Mouse (Mus musculus): ENCODE measurements around the gene Btrc. TPM values are rescaled to one million over a fixed set of nuclear protein-coding genes. Genes with fewer than 3 reads are reported as not detected.
"Not testable (repeated sequence)": the region's sequence is repeated elsewhere in the genome, so short reads cannot be mapped to it uniquely, and the experiment has no call there.

Btrc gene
- polyA plus RNA-seq, 1 experiment from 2014 or later = 54.9 TPM

GRCm38 (mm10) chr19:45535929-45536328, 172.4 kb downstream of the Btrc start:
- H3K36me3 ChIP-seq (ENCODE audit: control insufficient read depth, insufficient read depth, low read length) = no peaks in the 10 kb centered on the region
- H3K4me3 ChIP-seq (ENCODE audit: low read length) = no peak overlapping the region
- ATAC-seq (ENCODE audit: low FRiP score, low TSS enrichment) = no peak
- no peak overlapping the region for H3K27ac ChIP-seq (ENCODE audit: low read depth, low read length)
- no peak overlapping the region for H3K9ac ChIP-seq (ENCODE audit: low read depth, low read length)
- no peaks in the 10 kb centered on the region for H3K9me3 ChIP-seq (ENCODE audit: control insufficient read depth, low read length)
- H3K4me2 ChIP-seq (replicated peaks; ENCODE audit: low read depth, low read length) = no peak overlapping the region
- peaks cover 3% of the 10 kb centered on the region; the same call in 1 of the 2 replicates for H3K4me1 ChIP-seq (ENCODE audit: control insufficient read depth, insufficient read depth, low read length)
- 32% methylated on average over 6 of the region's 6 CpGs for WGBS
- H3K27me3 ChIP-seq (ENCODE audit: control insufficient read depth, insufficient read depth, low read length) = peaks cover 12% of the 10 kb centered on the region; the same call in 1 of the 2 replicates

- 57% methylated on average over 1 of the region's 1 CpGs for WGBS
- no peaks in the 10 kb centered on the region for H3K9me3 ChIP-seq (ENCODE audit: control insufficient read depth, low read length)
- H3K4me2 ChIP-seq (replicated peaks; ENCODE audit: low read depth, low read length) = no peak overlapping the region
- H3K9ac ChIP-seq (ENCODE audit: low read depth, low read length) = no peak overlapping the region
- no peak for ATAC-seq (ENCODE audit: low FRiP score, low TSS enrichment)
- peaks cover 25% of the 10 kb centered on the region for H3K27me3 ChIP-seq (ENCODE audit: control insufficient read depth, insufficient read depth, low read length)
- H3K36me3 ChIP-seq (ENCODE audit: control insufficient read depth, insufficient read depth, low read length) = no peaks in the 10 kb centered on the region
- H3K27ac ChIP-seq (ENCODE audit: low read depth, low read length) = no peak overlapping the region
- peaks cover 7% of the 10 kb centered on the region; the same call in 1 of the 2 replicates for H3K4me1 ChIP-seq (ENCODE audit: control insufficient read depth, insufficient read depth, low read length)
- no peak overlapping the region for H3K4me3 ChIP-seq (ENCODE audit: low read length)
These were observed 174.0 kb downstream of the Btrc start for GRCm38 (mm10) chr19:45537505-45537904.

GRCm38 (mm10) chr19:45540657-45541408, 177.3 kb downstream of the Btrc start:
- Histone ChIP-seq H3K27ac (ENCODE audit: low read depth, low read length) (no peak overlapping the region), H3K27me3 (ENCODE audit: control insufficient read depth, insufficient read depth, low read length) (peaks cover 42% of the 10 kb centered on the region), H3K9me3 (ENCODE audit: control insufficient read depth, low read length) (no peaks in the 10 kb centered on the region), H3K36me3 (ENCODE audit: control insufficient read depth, insufficient read depth, low read length) (no peaks in the 10 kb centered on the region), H3K4me1 (ENCODE audit: control insufficient read depth, insufficient read depth, low read length) (peaks cover 9% of the 10 kb centered on the region; the same call in 1 of the 2 replicates), H3K4me3 (ENCODE audit: low read length) (peak overlapping the region; percentile 38), H3K9ac (ENCODE audit: low read depth, low read length) (peak overlapping the region; percentile 53; the same call in 1 of the 2 replicates), H3K4me2 (replicated peaks; ENCODE audit: low read depth, low read length) (peak overlapping the region; percentile 79)
- 37% methylated on average over 8 of the region's 8 CpGs for WGBS
- ATAC-seq (ENCODE audit: low FRiP score, low TSS enrichment) = no peak

- ATAC-seq (ENCODE audit: low FRiP score, low TSS enrichment) = peak; percentile 56
- Histone ChIP-seq H3K4me3 (ENCODE audit: low read length) (peak overlapping the region; percentile 38), H3K27me3 (ENCODE audit: control insufficient read depth, insufficient read depth, low read length) (peaks cover 42% of the 10 kb centered on the region)
These were observed 178.0 kb downstream of the Btrc start for GRCm38 (mm10) chr19:45541409-45542041.

GRCm38 (mm10) chr19:45542061-45542460, 178.5 kb downstream of the Btrc start:
- Histone ChIP-seq H3K9me3 (ENCODE audit: control insufficient read depth, low read length) (no peaks in the 10 kb centered on the region), H3K36me3 (ENCODE audit: control insufficient read depth, insufficient read depth, low read length) (no peaks in the 10 kb centered on the region), H3K27ac (ENCODE audit: low read depth, low read length) (no peak overlapping the region), H3K27me3 (ENCODE audit: control insufficient read depth, insufficient read depth, low read length) (peaks cover 43% of the 10 kb centered on the region), H3K9ac (ENCODE audit: low read depth, low read length) (peak overlapping the region; percentile 53; the same call in 1 of the 2 replicates), H3K4me1 (ENCODE audit: control insufficient read depth, insufficient read depth, low read length) (peaks cover 9% of the 10 kb centered on the region; the same call in 1 of the 2 replicates), H3K4me3 (ENCODE audit: low read length) (peak overlapping the region; percentile 38), H3K4me2 (replicated peaks; ENCODE audit: low read depth, low read length) (peak overlapping the region; percentile 79)
- 24% methylated on average over 3 of the region's 3 CpGs for WGBS
- no peak for ATAC-seq (ENCODE audit: low FRiP score, low TSS enrichment)

More at GRCm38 (mm10) chr19:45541409-45542041, 178.0 kb downstream of the Btrc start:
- Histone ChIP-seq H3K9me3 (ENCODE audit: control insufficient read depth, low read length) (no peaks in the 10 kb centered on the region), H3K27ac (ENCODE audit: low read depth, low read length) (no peak overlapping the region), H3K9ac (ENCODE audit: low read depth, low read length) (peak overlapping the region; percentile 53), H3K36me3 (ENCODE audit: control insufficient read depth, insufficient read depth, low read length) (no peaks in the 10 kb centered on the region), H3K4me1 (ENCODE audit: control insufficient read depth, insufficient read depth, low read length) (peaks cover 9% of the 10 kb centered on the region; the same call in 1 of the 2 replicates), H3K4me2 (replicated peaks; ENCODE audit: low read depth, low read length) (peak overlapping the region; percentile 79)
- whole genome bisulfite sequencing = 0% methylated on average over 26 of the region's 58 CpGs

- H3K27me3 ChIP-seq (ENCODE audit: control insufficient read depth, insufficient read depth, low read length) = peaks cover 44% of the 10 kb centered on the region
- H3K36me3 ChIP-seq (ENCODE audit: control insufficient read depth, insufficient read depth, low read length) = no peaks in the 10 kb centered on the region
- ATAC-seq (ENCODE audit: low FRiP score, low TSS enrichment) = peak; percentile 25; the same call in 1 of the 2 replicates
- H3K27ac ChIP-seq (ENCODE audit: low read depth, low read length) = no peak overlapping the region
- peaks cover 15% of the 10 kb centered on the region; the same call in 1 of the 2 replicates for H3K4me1 ChIP-seq (ENCODE audit: control insufficient read depth, insufficient read depth, low read length)
- no peaks in the 10 kb centered on the region for H3K9me3 ChIP-seq (ENCODE audit: control insufficient read depth, low read length)
- under 1% methylated on average over 22 of the region's 26 CpGs for WGBS
- H3K4me3 ChIP-seq (ENCODE audit: low read length) = peak overlapping the region; percentile 33
- peak overlapping the region; percentile 69 for H3K4me2 ChIP-seq (replicated peaks; ENCODE audit: low read depth, low read length)
- no peak overlapping the region for H3K9ac ChIP-seq (ENCODE audit: low read depth, low read length)
These were observed 180.8 kb downstream of the Btrc start for GRCm38 (mm10) chr19:45544152-45544924.

- under 1% methylated on average over 30 of the region's 30 CpGs for WGBS
- H3K36me3 ChIP-seq (ENCODE audit: control insufficient read depth, insufficient read depth, low read length) = no peaks in the 10 kb centered on the region
- no peak overlapping the region for H3K27ac ChIP-seq (ENCODE audit: low read depth, low read length)
- H3K27me3 ChIP-seq (ENCODE audit: control insufficient read depth, insufficient read depth, low read length) = peaks cover 42% of the 10 kb centered on the region
- no peaks in the 10 kb centered on the region for H3K9me3 ChIP-seq (ENCODE audit: control insufficient read depth, low read length)
- H3K4me1 ChIP-seq (ENCODE audit: control insufficient read depth, insufficient read depth, low read length) = peaks cover 15% of the 10 kb centered on the region; the same call in 1 of the 2 replicates
- peak overlapping the region; percentile 33 for H3K4me3 ChIP-seq (ENCODE audit: low read length)
- H3K9ac ChIP-seq (ENCODE audit: low read depth, low read length) = no peak overlapping the region
- peak; percentile 71 for ATAC-seq (ENCODE audit: low FRiP score, low TSS enrichment)
- peak overlapping the region; percentile 69 for H3K4me2 ChIP-seq (replicated peaks; ENCODE audit: low read depth, low read length)
These were observed 181.4 kb downstream of the Btrc start for GRCm38 (mm10) chr19:45544925-45545321.

- Histone ChIP-seq H3K27me3 (ENCODE audit: control insufficient read depth, insufficient read depth, low read length) (peaks cover 13% of the 10 kb centered on the region; the same call in 1 of the 2 replicates), H3K4me1 (ENCODE audit: control insufficient read depth, insufficient read depth, low read length) (peaks cover 23% of the 10 kb centered on the region)
- not testable (repeated sequence) for H3K27ac ChIP-seq (ENCODE audit: low read depth, low read length); H3K9ac ChIP-seq (ENCODE audit: low read depth, low read length); H3K36me3 ChIP-seq (ENCODE audit: control insufficient read depth, insufficient read depth, low read length); H3K9me3 ChIP-seq (ENCODE audit: control insufficient read depth, low read length); H3K4me3 ChIP-seq (ENCODE audit: low read length); ATAC-seq (ENCODE audit: low FRiP score, low TSS enrichment); H3K4me2 ChIP-seq (replicated peaks; ENCODE audit: low read depth, low read length)
These were observed 184.7 kb downstream of the Btrc start for GRCm38 (mm10) chr19:45548196-45548595.
